Mouse (Mus musculus): ENCODE results near the gene Gm49673. TPM values are rescaled to one million over a fixed set of nuclear protein-coding genes. Genes with fewer than 3 reads are reported as not detected.
A peak's percentile ranks its signal among the peaks of the same experiment; 100 is the strongest.
"Not testable (repeated sequence)": the region's sequence is repeated elsewhere in the genome, so short reads cannot be mapped to it uniquely, and the experiment has no call there.

Gene Gm49673
- total RNA-seq (2018; cell fraction: chromatin; rRNA removed) = 1 to 10 TPM in 17 of 26 experiments, under 1 TPM in 5, not detected in 4; 0.56 to 3.3 (median 1.8) TPM
- under 1 TPM in 12 of 26 experiments, not detected in 14; 0.03 to 0.38 (median 0.17) TPM for total RNA-seq (2018; cell fraction: cytosol; rRNA removed)
- 1 to 10 TPM in 19 of 26 experiments, under 1 TPM in 4, not detected in 3; 0.40 to 5.9 (median 2.1) TPM for total RNA-seq (2018; cell fraction: nucleus; rRNA removed)
- polyA plus RNA-seq (2018) = 0.11 TPM in 1 of 3 replicates, not detected in the others

GRCm38 (mm10) chr17:8147439-8148316, at the start of gene Gm49673, which contains the start of gene Rnaset2a:
Gene Gm49673, minus strand, starts transcription at chr17:8147788.
Gene Rnaset2a, minus strand, starts transcription at chr17:8148097.
- 0% methylated on average over 10 of the region's 67 CpGs for WGBS (ENCODE audit: missing documents)
- peak within 1 kb of the TSS; percentile 24 for H3K27ac ChIP-seq

GRCm38 (mm10) chr17:8195685-8196376, 48.2 kb upstream of the Gm49673 start:
- H3K27ac ChIP-seq = peak overlapping the region; percentile 34

More at GRCm38 (mm10) chr17:8147439-8148316, at the start of gene Gm49673, which contains the start of gene Rnaset2a:
- not testable (repeated sequence) for H3K36me3 ChIP-seq (ENCODE audit: inconsistent target)
- Histone ChIP-seq H3K4me3 (ENCODE audit: inconsistent target) (peak within 1 kb of the TSS; percentile 48), H3K79me2 (ENCODE audit: inconsistent target) (peaks cover 20% of the 10 kb centered on the region; the same call in 1 of the 2 replicates)

DNA sequence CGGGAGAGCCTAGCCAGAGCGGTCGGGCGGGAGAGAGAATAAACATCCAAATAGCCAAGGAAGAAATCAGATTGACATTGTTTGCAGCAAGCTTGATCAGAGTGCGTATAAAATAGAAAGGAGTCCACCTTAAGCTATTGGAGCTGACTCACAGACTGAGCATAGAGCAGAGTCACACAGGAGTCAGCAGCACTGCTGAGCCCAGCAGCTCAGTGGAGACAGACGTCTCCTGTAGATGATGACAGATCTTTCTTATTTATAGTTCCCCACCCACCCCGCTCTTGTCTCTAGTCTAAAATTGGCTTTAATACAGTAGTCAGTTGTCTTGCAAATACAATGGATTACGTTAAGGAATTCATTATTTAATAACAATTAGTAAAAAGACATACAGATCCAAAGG, 46.1 kb upstream of the Gm49673 start:
- Histone ChIP-seq H3K27ac (peak overlapping the region; percentile 19; the same call in 1 of the 2 replicates), H3K79me2 (ENCODE audit: inconsistent target) (no peaks in the 10 kb centered on the region), H3K36me3 (ENCODE audit: inconsistent target) (peaks cover 19% of the 10 kb centered on the region; the same call in 1 of the 2 replicates), H3K4me3 (ENCODE audit: inconsistent target) (no peak overlapping the region)
- 85% methylated on average over 8 of the region's 8 CpGs for WGBS (ENCODE audit: missing documents)

More at GRCm38 (mm10) chr17:8195685-8196376, 48.2 kb upstream of the Gm49673 start:
- H3K79me2 ChIP-seq (ENCODE audit: inconsistent target) = no peaks in the 10 kb centered on the region
- no peak overlapping the region for H3K4me3 ChIP-seq (ENCODE audit: inconsistent target)
- 0 out of 2 replicates have a peak, but pooled peaks cover 1% of the 10 kb centered on the region for H3K36me3 ChIP-seq (ENCODE audit: inconsistent target)
- 0% methylated on average over 8 of the region's 8 CpGs for WGBS (ENCODE audit: missing documents)

GRCm38 (mm10) chr17:8184217-8184616, 36.6 kb upstream of the Gm49673 start:
- no peak overlapping the region for H3K27ac ChIP-seq
- no peaks in the 10 kb centered on the region for H3K79me2 ChIP-seq (ENCODE audit: inconsistent target)
- H3K36me3 ChIP-seq (ENCODE audit: inconsistent target) = peaks cover 80% of the 10 kb centered on the region
- H3K4me3 ChIP-seq (ENCODE audit: inconsistent target) = no peak overlapping the region
- WGBS (ENCODE audit: missing documents) = 92% methylated on average over 7 of the region's 7 CpGs

GRCm38 (mm10) chr17:8183815-8184214, 36.2 kb upstream of the Gm49673 start:
- 90% methylated on average over 5 of the region's 5 CpGs for WGBS (ENCODE audit: missing documents)
- Histone ChIP-seq H3K79me2 (ENCODE audit: inconsistent target) (no peaks in the 10 kb centered on the region), H3K36me3 (ENCODE audit: inconsistent target) (peaks cover 77% of the 10 kb centered on the region), H3K27ac (no peak overlapping the region), H3K4me3 (ENCODE audit: inconsistent target) (no peak overlapping the region)

DNA sequence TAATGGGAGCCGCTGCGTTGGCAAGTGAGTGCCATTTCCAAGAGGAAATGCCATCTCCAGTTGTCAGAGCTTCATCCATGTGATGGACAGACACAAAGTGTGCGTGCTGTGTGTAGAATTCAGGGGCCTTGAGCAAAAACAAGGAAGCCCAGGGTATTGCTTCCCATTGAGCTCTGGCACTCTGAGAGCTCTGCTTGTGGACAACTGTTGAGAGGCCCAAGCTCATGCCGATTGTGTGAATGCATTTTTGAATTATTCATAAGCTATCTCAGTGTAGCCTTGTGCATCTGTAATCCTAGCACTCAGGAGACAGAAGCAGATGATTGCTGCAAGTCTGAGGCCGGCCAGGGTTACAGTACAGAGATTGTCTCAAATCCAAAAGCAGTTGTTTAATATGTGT, 29.5 kb upstream of the Gm49673 start:
- 92% methylated on average over 5 of the region's 5 CpGs for WGBS (ENCODE audit: missing documents)
- peaks cover 81% of the 10 kb centered on the region for H3K36me3 ChIP-seq (ENCODE audit: inconsistent target)

DNA sequence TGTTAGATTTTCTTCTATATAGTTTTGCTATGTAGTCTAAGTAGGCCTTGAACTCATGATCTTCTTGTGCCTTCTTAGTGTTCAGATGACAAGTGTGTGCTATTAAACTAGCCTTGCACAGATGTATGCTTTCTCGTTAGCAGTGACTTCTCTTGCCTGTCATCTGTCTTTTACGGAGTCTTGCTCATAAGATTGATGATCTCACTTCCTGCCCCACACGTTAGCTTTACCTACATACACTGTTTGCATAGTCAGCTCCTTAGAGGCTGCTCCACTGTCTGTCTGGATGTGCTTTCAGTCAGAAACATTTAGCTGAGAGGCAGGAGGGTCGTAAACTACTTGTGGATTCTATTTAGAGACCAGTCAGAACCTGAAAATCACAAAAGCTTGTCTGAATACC, 23.5 kb upstream of the Gm49673 start:
- 60% methylated on average over 4 of the region's 4 CpGs for WGBS (ENCODE audit: missing documents)
- H3K36me3 ChIP-seq (ENCODE audit: inconsistent target) = peaks cover 42% of the 10 kb centered on the region
- H3K79me2 ChIP-seq (ENCODE audit: inconsistent target) = peaks cover 7% of the 10 kb centered on the region
- no peak overlapping the region for H3K4me3 ChIP-seq (ENCODE audit: inconsistent target)
- H3K27ac ChIP-seq = no peak overlapping the region

More for the DNA sequence above, 29.5 kb upstream of the Gm49673 start:
- Histone ChIP-seq H3K27ac (no peak overlapping the region), H3K4me3 (ENCODE audit: inconsistent target) (no peak overlapping the region), H3K79me2 (ENCODE audit: inconsistent target) (no peaks in the 10 kb centered on the region)

GRCm38 (mm10) chr17:8170331-8170730, 22.7 kb upstream of the Gm49673 start:
- Histone ChIP-seq H3K79me2 (ENCODE audit: inconsistent target) (peaks cover 8% of the 10 kb centered on the region), H3K36me3 (ENCODE audit: inconsistent target) (peaks cover 35% of the 10 kb centered on the region), H3K4me3 (ENCODE audit: inconsistent target) (no peak overlapping the region), H3K27ac (no peak overlapping the region)
- WGBS (ENCODE audit: missing documents) = 34% methylated on average over 7 of the region's 7 CpGs

- 100% methylated on average over 3 of the region's 8 CpGs for WGBS (ENCODE audit: missing documents)
- not testable (repeated sequence) for H3K36me3 ChIP-seq (ENCODE audit: inconsistent target); H3K79me2 ChIP-seq (ENCODE audit: inconsistent target); H3K4me3 ChIP-seq (ENCODE audit: inconsistent target); H3K27ac ChIP-seq
These were observed 19.8 kb upstream of the Gm49673 start for GRCm38 (mm10) chr17:8167436-8167835.

DNA sequence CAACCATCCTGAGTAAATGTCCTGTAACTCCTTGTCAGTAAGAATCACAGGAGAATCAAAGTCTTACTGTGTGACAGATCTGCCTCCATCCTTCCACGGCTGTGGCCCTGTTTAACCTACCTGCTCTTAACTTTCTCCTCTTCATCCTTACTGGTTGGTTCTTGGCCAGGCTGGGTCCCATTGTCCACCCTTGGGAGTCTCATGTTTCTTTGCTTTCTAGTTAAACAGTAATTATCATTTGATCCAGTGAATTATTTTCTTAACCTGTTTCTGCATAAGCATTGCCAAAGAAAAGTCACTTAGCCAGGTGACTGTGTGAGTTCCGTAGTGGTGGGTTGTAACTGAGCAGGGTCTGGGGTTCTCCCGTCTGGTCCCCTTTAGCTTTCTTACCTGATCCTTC, 18.9 kb upstream of the Gm49673 start:
- H3K4me3 ChIP-seq (ENCODE audit: inconsistent target) = peak overlapping the region; percentile 32; the same call in 1 of the 2 replicates

DNA sequence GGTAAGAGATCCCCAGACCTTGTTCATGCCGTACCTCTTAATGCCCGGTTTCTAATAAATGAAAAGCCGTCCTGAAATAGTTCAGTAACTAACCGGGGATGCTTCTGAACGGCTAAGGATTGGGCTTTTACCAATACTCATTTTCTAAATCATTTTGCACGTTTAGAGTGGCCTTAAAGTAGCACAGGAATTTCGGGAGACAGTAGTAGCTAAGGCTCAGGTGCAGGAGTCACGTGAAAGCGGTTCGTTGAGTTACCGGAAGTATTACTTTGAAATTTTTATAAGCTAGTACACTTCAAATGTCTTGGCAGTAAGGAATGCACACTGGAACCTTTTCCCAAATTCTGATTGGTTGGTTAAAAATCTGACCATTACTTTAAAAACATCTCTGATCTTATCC, 18.4 kb upstream of the Gm49673 start:
- H3K4me3 ChIP-seq (ENCODE audit: inconsistent target) = peak overlapping the region; percentile 32
- H3K27ac ChIP-seq = not testable (repeated sequence)
- no CpG with 5 or more reads among the region's 11 CpGs for WGBS (ENCODE audit: missing documents)

More for the DNA sequence above, 18.9 kb upstream of the Gm49673 start:
- no CpG with 5 or more reads among the region's 3 CpGs for WGBS (ENCODE audit: missing documents)
- H3K79me2 ChIP-seq (ENCODE audit: inconsistent target); H3K36me3 ChIP-seq (ENCODE audit: inconsistent target); H3K27ac ChIP-seq: not testable (repeated sequence)

DNA sequence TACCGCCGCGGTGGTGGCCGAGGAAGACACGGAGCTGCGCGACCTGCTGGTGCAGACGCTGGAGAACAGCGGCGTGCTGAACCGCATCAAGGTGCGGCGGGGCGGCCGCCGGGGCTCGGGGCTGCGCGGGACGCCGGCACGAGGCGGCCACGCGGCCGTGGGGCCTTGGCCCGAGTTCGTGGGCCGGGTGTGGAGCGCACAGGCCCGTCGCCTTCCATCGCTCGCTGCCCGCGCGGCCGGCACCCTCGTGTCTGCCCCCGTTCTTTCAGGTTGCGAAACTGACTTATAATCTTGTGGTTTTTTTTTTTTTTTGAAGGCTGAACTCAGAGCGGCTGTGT, 18.0 kb upstream of the Gm49673 start:
- 0% methylated on average over 24 of the region's 42 CpGs for WGBS (ENCODE audit: missing documents)
- not testable (repeated sequence) for H3K27ac ChIP-seq; H3K79me2 ChIP-seq (ENCODE audit: inconsistent target); H3K36me3 ChIP-seq (ENCODE audit: inconsistent target)
- H3K4me3 ChIP-seq (ENCODE audit: inconsistent target) = peak overlapping the region; percentile 32

More for the DNA sequence above, 18.4 kb upstream of the Gm49673 start:
- H3K79me2 ChIP-seq (ENCODE audit: inconsistent target); H3K36me3 ChIP-seq (ENCODE audit: inconsistent target): not testable (repeated sequence)

GRCm38 (mm10) chr17:8164701-8165607, 17.4 kb upstream of the Gm49673 start, which contains the start of gene Fgfr1op:
Gene Fgfr1op, plus strand, starts transcription at chr17:8165501.
- H3K36me3 ChIP-seq (ENCODE audit: inconsistent target); H3K79me2 ChIP-seq (ENCODE audit: inconsistent target): not testable (repeated sequence)
- Histone ChIP-seq H3K27ac (peak within 1 kb of the TSS; percentile 51), H3K4me3 (ENCODE audit: inconsistent target) (peak within 1 kb of the TSS; percentile 32)
- 0% methylated on average over 3 of the region's 55 CpGs for WGBS (ENCODE audit: missing documents)
